Comparison of ENCODE assay signal across 22 mouse cellular contexts in genomic region chr10:125324871-125325565, GRCm38 (mm10).
DNase-seq lines count a peak whose midpoint lies in the region; ATAC-seq lines count a peak whose summit lies in the region.
"Had no signal": no experiment of that assay in that cellular context is flagged by ENCODE, and none has a peak within 500 bp of the region (broad histone marks: within the 10 kb centered on the region; RNA-seq: fewer than 3 reads in every experiment).

No protein-coding gene starts in this region.

- no peak overlapping the region for H3K4me2 ChIP-seq in embryonic facial prominence, embryonic 13.5 days
- no peak overlapping the region for H3K4me2 ChIP-seq in liver, embryonic 12.5 days
- H3K4me2 ChIP-seq: embryonic facial prominence, embryonic 12.5 days; forebrain, embryonic 13.5 days; intestine, embryonic 15.5 days; limb, embryonic 13.5 days; midbrain, embryonic 15.5 days; stomach, embryonic 15.5 days had no signal

- no peaks in the 10 kb centered on the region for H3K27me3 ChIP-seq in embryonic facial prominence, embryonic 13.5 days
- no peaks in the 10 kb centered on the region for H3K27me3 ChIP-seq in embryonic facial prominence, embryonic 10.5 days (replicated peaks; ENCODE audit: low read depth, poor library complexity, severe bottlenecking)
- H3K27me3 ChIP-seq in liver, embryonic 12.5 days (replicated peaks): no peaks in the 10 kb centered on the region
- H3K27me3 ChIP-seq: embryonic facial prominence, embryonic 12.5 days; forebrain, embryonic 13.5 days; intestine, embryonic 15.5 days; limb, embryonic 13.5 days; megakaryocyte, embryonic 14.5 days; midbrain, embryonic 15.5 days; stomach, embryonic 15.5 days had no signal

- no peaks in the 10 kb centered on the region for H3K36me3 ChIP-seq in embryonic facial prominence, embryonic 13.5 days
- H3K36me3 ChIP-seq in embryonic facial prominence, embryonic 10.5 days (replicated peaks): no peaks in the 10 kb centered on the region
- H3K36me3 ChIP-seq in liver, embryonic 12.5 days: no peaks in the 10 kb centered on the region
- H3K36me3 ChIP-seq: embryonic facial prominence, embryonic 12.5 days; heart, embryonic 10.5 days; intestine, embryonic 15.5 days; limb, embryonic 13.5 days; midbrain, embryonic 15.5 days; stomach, embryonic 15.5 days had no signal

- H3K27ac ChIP-seq in embryonic facial prominence, embryonic 13.5 days: 0 out of 2 replicates have a peak overlapping the region, but pooled peaks have one; percentile 74
- no peak overlapping the region for H3K27ac ChIP-seq in embryonic facial prominence, embryonic 10.5 days (replicated peaks)
- no peak overlapping the region for H3K27ac ChIP-seq in liver, embryonic 12.5 days
- H3K27ac ChIP-seq: embryonic facial prominence, embryonic 12.5 days; forebrain, embryonic 13.5 days; heart, embryonic 10.5 days; intestine, embryonic 15.5 days; limb, embryonic 13.5 days; midbrain, embryonic 15.5 days; stomach, embryonic 15.5 days had no signal

- H3K4me3 ChIP-seq in embryonic facial prominence, embryonic 13.5 days: no peak overlapping the region
- no peak overlapping the region for H3K4me3 ChIP-seq in embryonic facial prominence, embryonic 10.5 days
- H3K4me3 ChIP-seq in liver, embryonic 12.5 days: no peak overlapping the region
- H3K4me3 ChIP-seq: embryonic facial prominence, embryonic 12.5 days; forebrain, embryonic 13.5 days; heart, embryonic 10.5 days; intestine, embryonic 15.5 days; limb, embryonic 13.5 days; megakaryocyte, embryonic 14.5 days; midbrain, embryonic 15.5 days; stomach, embryonic 15.5 days had no signal

- H3K4me1 ChIP-seq in embryonic facial prominence, embryonic 13.5 days: peaks cover 24% of the 10 kb centered on the region
- H3K4me1 ChIP-seq in embryonic facial prominence, embryonic 10.5 days: peaks cover 26% of the 10 kb centered on the region
- H3K4me1 ChIP-seq in liver, embryonic 12.5 days: no peaks in the 10 kb centered on the region
- H3K4me1 ChIP-seq: megakaryocyte, embryonic 14.5 days; midbrain, embryonic 15.5 days had no signal

- ATAC-seq in embryonic facial prominence, embryonic 13.5 days (ENCODE audit: insufficient number of reproducible peaks, insufficient read depth, low FRiP score, low TSS enrichment, low read depth): no peak
- ATAC-seq in liver, embryonic 12.5 days: peak; percentile 59
- ATAC-seq: activated CD4-positive, CD25-positive, alpha-beta regulatory T cell, adult 4 months; forebrain, embryonic 13.5 days; intestine, embryonic 15.5 days; midbrain, embryonic 15.5 days had no signal

- H3K9ac ChIP-seq in embryonic facial prominence, embryonic 13.5 days: no peak overlapping the region
- H3K9ac ChIP-seq in liver, embryonic 12.5 days: no peak overlapping the region
- H3K9ac ChIP-seq: embryonic facial prominence, embryonic 12.5 days; forebrain, embryonic 13.5 days; intestine, embryonic 15.5 days; limb, embryonic 13.5 days; midbrain, embryonic 15.5 days; stomach, embryonic 15.5 days had no signal

- no peak for DNase-seq in embryonic facial prominence, embryonic 10.5 days (ENCODE audit: low spot score)
- DNase-seq in lung, postnatal 36 days: peak; percentile 37
- DNase-seq in lung, postnatal 10 days: no peak
- no peak for DNase-seq in cerebellum, adult 11 months
- no peak for DNase-seq in adrenal gland, adult (ENCODE audit: inconsistent age in 2 of 2, low spot score in 1 of 2)
- DNase-seq in left cerebral cortex, postnatal 4 days: no peak
- DNase-seq: adrenal gland, postnatal 10 days; cerebellum, adult 11-12 months; heart, postnatal 4 days; kidney, postnatal 36 days; thymus, postnatal 4 days had no signal

- intact Hi-C loops in left cerebral cortex, postnatal 4 days (cut with DNase I): no loop called here

- 82% methylated on average over 7 of the region's 7 CpGs for WGBS in embryonic facial prominence, embryonic 13.5 days
- WGBS in embryonic facial prominence, embryonic 10.5 days: 87% methylated on average over 7 of the region's 7 CpGs
- 57% methylated on average over 7 of the region's 7 CpGs for WGBS in liver, embryonic 12.5 days (ENCODE audit: insufficient replicate concordance)

- H3K9me3 ChIP-seq in embryonic facial prominence, embryonic 13.5 days: no peaks in the 10 kb centered on the region
- H3K9me3 ChIP-seq in embryonic facial prominence, embryonic 10.5 days: no peaks in the 10 kb centered on the region
- H3K9me3 ChIP-seq in liver, embryonic 12.5 days (replicated peaks): no peaks in the 10 kb centered on the region
- H3K9me3 ChIP-seq: embryonic facial prominence, embryonic 12.5 days; forebrain, embryonic 13.5 days; heart, embryonic 10.5 days; intestine, embryonic 15.5 days; limb, embryonic 13.5 days; megakaryocyte, embryonic 14.5 days; midbrain, embryonic 15.5 days; stomach, embryonic 15.5 days had no signal
